Mouse (Mus musculus) gastrocnemius, adult 8-10 months (tissue): Measurements from ENCODE around the gene Ndufs8. TPM values are rescaled to one million over a fixed set of nuclear protein-coding genes. Genes with fewer than 3 reads are reported as not detected.

Experiments
- DNase-seq, 2 experiments: peaks; one replicate each; pipeline ENCODE4 v3.0.0; 2022; ENCODE audit warnings: low spot score in 2 of 2
- total RNA-seq, 4 experiments: library from RNA; stranded (reverse); gene quantifications; 2 replicates each; pipeline ENCODE4 v1.2.4; 2022

Gene Ndufs8
- total RNA-seq, 4 experiments from 2014 or later, result 222 to 255 (median 235) TPM

- no peak for DNase-seq
Observed at GRCm38 (mm10) chr19:3905261-3905969, 7.2 kb downstream of the Ndufs8 start.

GRCm38 (mm10) chr19:3904363-3904675 lies 8.3 kb downstream of the Ndufs8 start:
- DNase-seq, result no peak

GRCm38 (mm10) chr19:3903648-3904362 lies 8.8 kb downstream of the Ndufs8 start:
- DNase-seq, result no peak

- DNase-seq, result no peak
Observed at GRCm38 (mm10) chr19:3902966-3903365, 9.6 kb downstream of the Ndufs8 start.

GRCm38 (mm10) chr19:3899618-3900017 lies 13.0 kb downstream of the Ndufs8 start:
- no peak for DNase-seq

GRCm38 (mm10) chr19:3898952-3899351 lies 13.6 kb downstream of the Ndufs8 start:
- DNase-seq, result no peak

GRCm38 (mm10) chr19:3897557-3897956 lies 15.0 kb downstream of the Ndufs8 start:
- DNase-seq, result no peak

GRCm38 (mm10) chr19:3896208-3896607 lies 16.4 kb downstream of the Ndufs8 start:
- no peak for DNase-seq

- no peak for DNase-seq
Observed at GRCm38 (mm10) chr19:3895171-3895631, 17.4 kb downstream of the Ndufs8 start.

GRCm38 (mm10) chr19:3894294-3894693 lies 18.3 kb downstream of the Ndufs8 start:
- DNase-seq, result no peak

- no peak for DNase-seq
Observed at GRCm38 (mm10) chr19:3893545-3894116, 18.9 kb downstream of the Ndufs8 start.

GRCm38 (mm10) chr19:3890181-3890580 lies 22.4 kb downstream of the Ndufs8 start:
- DNase-seq, result no peak

GRCm38 (mm10) chr19:3889096-3889495 lies 23.5 kb downstream of the Ndufs8 start:
- DNase-seq, result no peak

- no peak for DNase-seq
Observed at GRCm38 (mm10) chr19:3884325-3884990, 28.1 kb downstream of the Ndufs8 start.

- no peak for DNase-seq
Observed at GRCm38 (mm10) chr19:3882214-3882613, 30.4 kb downstream of the Ndufs8 start.

- DNase-seq, result no peak
Observed at GRCm38 (mm10) chr19:3880054-3880848, 32.3 kb downstream of the Ndufs8 start.

GRCm38 (mm10) chr19:3875045-3875444 lies 37.5 kb downstream of the Ndufs8 start:
- no peak for DNase-seq

- no peak for DNase-seq
Observed at GRCm38 (mm10) chr19:3872373-3872772, 40.2 kb downstream of the Ndufs8 start.

- no peak for DNase-seq
Observed at GRCm38 (mm10) chr19:3871468-3871867, 41.1 kb downstream of the Ndufs8 start.

GRCm38 (mm10) chr19:3868290-3868689 lies 44.3 kb downstream of the Ndufs8 start:
- no peak for DNase-seq

- no peak for DNase-seq
Observed at GRCm38 (mm10) chr19:3864960-3865359, 47.6 kb downstream of the Ndufs8 start.
